In genomic region chr9:61520136-61520535, GRCm38 (mm10) we compare ENCODE assay signal across 12 mouse cellular contexts.
"Had no signal": no experiment of that assay in that cellular context is flagged by ENCODE, and none has a peak within 500 bp of the region (broad histone marks: within the 10 kb centered on the region; RNA-seq: fewer than 3 reads in every experiment).

No protein-coding gene starts in this region.

- DNase-seq: left cerebral cortex, postnatal 4 days; liver; liver, embryonic 13.5 days; liver, postnatal 0 days; lung, adult 18-20 months; lung, adult 2 months; lung, embryonic 14.5 days; lung, postnatal 10 days; lung, postnatal 14 days; lung, postnatal 36 days; lung, postnatal 4 days; midbrain, embryonic 14.5 days had no signal
